Mouse (Mus musculus): ENCODE measurements at regions not wholly inside any gene's neighbourhood (a gene's known extent, or its start where the extent isn't known, plus 50 kb on each side); places are given as distances from the start of the nearest gene placed in this dataset.

- peak; percentile 80 for ATAC-seq (ENCODE audit: poor library complexity, severe bottlenecking)
These were observed 128.6 kb upstream of the Hgf start for GRCm38 (mm10) chr5:16424745-16425144.

GRCm38 (mm10) chr5:16425302-16425701 is 128.0 kb upstream of the Hgf start:
- ATAC-seq (ENCODE audit: poor library complexity, severe bottlenecking): no peak

GRCm38 (mm10) chr5:16426306-16426705 is 127.0 kb upstream of the Hgf start:
- ATAC-seq (ENCODE audit: poor library complexity, severe bottlenecking): no peak

- peak; percentile 97 for ATAC-seq (ENCODE audit: poor library complexity, severe bottlenecking)
These were observed 118.7 kb upstream of the Hgf start for GRCm38 (mm10) chr5:16434586-16434985.

GRCm38 (mm10) chr5:16445056-16445455 is 108.2 kb upstream of the Hgf start:
- no peak for ATAC-seq (ENCODE audit: poor library complexity, severe bottlenecking)

- ATAC-seq (ENCODE audit: poor library complexity, severe bottlenecking): peak; percentile 77
These were observed 106.3 kb upstream of the Hgf start for GRCm38 (mm10) chr5:16446977-16447376.

GRCm38 (mm10) chr5:16461795-16462194 is 91.5 kb upstream of the Hgf start:
- peak; percentile 51 for ATAC-seq (ENCODE audit: poor library complexity, severe bottlenecking)

GRCm38 (mm10) chr5:16466266-16466665 is 87.0 kb upstream of the Hgf start:
- ATAC-seq (ENCODE audit: poor library complexity, severe bottlenecking): no peak

GRCm38 (mm10) chr5:16468560-16468959 is 84.7 kb upstream of the Hgf start:
- ATAC-seq (ENCODE audit: poor library complexity, severe bottlenecking): no peak

- ATAC-seq (ENCODE audit: poor library complexity, severe bottlenecking): no peak
These were observed 84.1 kb upstream of the Hgf start for GRCm38 (mm10) chr5:16469221-16469620.

- ATAC-seq (ENCODE audit: poor library complexity, severe bottlenecking): peak; percentile 92
These were observed 83.5 kb upstream of the Hgf start for GRCm38 (mm10) chr5:16469644-16470275.

- ATAC-seq (ENCODE audit: poor library complexity, severe bottlenecking): peak; percentile 10
These were observed 82.8 kb upstream of the Hgf start for GRCm38 (mm10) chr5:16470366-16470982.

GRCm38 (mm10) chr5:16487969-16488368 is 65.3 kb upstream of the Hgf start:
- peak; percentile 82 for ATAC-seq (ENCODE audit: poor library complexity, severe bottlenecking)

- ATAC-seq (ENCODE audit: poor library complexity, severe bottlenecking): peak; percentile 76
These were observed 63.5 kb upstream of the Hgf start for GRCm38 (mm10) chr5:16489803-16490202.

- ATAC-seq (ENCODE audit: poor library complexity, severe bottlenecking): no peak
These were observed 53.4 kb upstream of the Hgf start for GRCm38 (mm10) chr5:16499891-16500290.
